Mouse (Mus musculus) intestine, embryonic 14.5 days (tissue): ENCODE data around the gene Ntng1. TPM values are rescaled to one million over a fixed set of nuclear protein-coding genes. Genes with fewer than 3 reads are reported as not detected.

Experiments
- ATAC-seq: fragments of 200-750 bp; cut with Nextera tagmentation; replicated peaks from 2 replicates; pipeline ENCODE4 v1.8.0; 2017; ENCODE audit warnings: low read depth, moderate number of reproducible peaks, moderate TSS enrichment, moderate library complexity; ENCODE audit not compliant: low FRiP score, low TSS enrichment
- DNase-seq: peaks from one replicate; pipeline ENCODE4 v3.0.0-alpha.2; 2018; ENCODE audit warnings: low spot score
- H3K27ac ChIP-seq: fragments of 300-500 bp; sonication (generic); 2 replicates; pipeline ENCODE4 v1.5.1; 2014; ENCODE audit warnings: low read depth, mild to moderate bottlenecking, control low read depth
- H3K27me3 ChIP-seq: fragments of 300-500 bp; sonication (generic); replicated peaks from 2 replicates; pipeline ENCODE4 v1.6.1; 2014; ENCODE audit warnings: low read length, control low read depth; ENCODE audit not compliant: control insufficient read depth, insufficient read depth
- H3K36me3 ChIP-seq: fragments of 300-500 bp; sonication (generic); 2 replicates; pipeline ENCODE4 v1.6.1; 2014; ENCODE audit warnings: low read length, control low read depth; ENCODE audit not compliant: control insufficient read depth, insufficient read depth
- H3K4me1 ChIP-seq: fragments of 300-500 bp; sonication (generic); replicated peaks from 2 replicates; pipeline ENCODE4 v1.6.1; 2014; ENCODE audit warnings: low read length, control low read depth, mixed read lengths; ENCODE audit not compliant: control insufficient read depth, insufficient read depth
- H3K4me2 ChIP-seq: fragments of 300-500 bp; sonication (generic); 2 replicates; pipeline ENCODE4 v1.6.1; 2014; ENCODE audit warnings: low read length
- H3K4me3 ChIP-seq: fragments of 300-500 bp; sonication (generic); 2 replicates; pipeline ENCODE4 v1.5.1; 2014; ENCODE audit warnings: low read depth, low read length, control low read depth, mixed read lengths
- H3K9ac ChIP-seq: fragments of 300-500 bp; sonication (generic); 2 replicates; pipeline ENCODE4 v1.6.1; 2014; ENCODE audit warnings: mild to moderate bottlenecking, low read length
- H3K9me3 ChIP-seq: fragments of 300-500 bp; sonication (generic); 2 replicates; pipeline ENCODE4 v1.6.1; 2016; ENCODE audit warnings: low read length, control low read depth; ENCODE audit not compliant: control insufficient read depth
- WGBS: fragments of 180-500 bp; shearing (Covaris S2); extraction: QIAGEN DNeasy Blood & Tissue Kit; methylation state at CpG from one replicate; pipeline ENCODE4 v1.1.7; 2014; 5-methylcytosine and 5-hydroxymethylcytosine counted together
- polyA plus RNA-seq: library from polyadenylated mRNA; unstranded; fragments of >200 nt; fragmentation: Nextera tagmentation; extraction: Ambion mirVana; gene quantifications from 2 replicates; pipeline ENCODE4 v1.2.1, GENCODE M21; 2014

Gene Ntng1
- polyA plus RNA-seq, 1 experiment from 2014 or later = 3.0 TPM

GRCm38 (mm10) chr3:109923788-109924187 lies 220.0 kb downstream of the Ntng1 start:
- no peak overlapping the region for H3K4me3 ChIP-seq
- WGBS = 70% methylated on average over 4 of the region's 4 CpGs

GRCm38 (mm10) chr3:109918996-109919395 lies 224.8 kb downstream of the Ntng1 start:
- DNase-seq (no peak), ATAC-seq (no peak)
- Histone ChIP-seq H3K36me3 (no peaks in the 10 kb centered on the region), H3K4me2 (no peak overlapping the region), H3K27me3 (no peaks in the 10 kb centered on the region), H3K4me1 (no peaks in the 10 kb centered on the region), H3K9ac (no peak overlapping the region), H3K27ac (no peak overlapping the region), H3K9me3 (no peaks in the 10 kb centered on the region), H3K4me3 (no peak overlapping the region)
- WGBS = 57% methylated on average over 3 of the region's 3 CpGs

More at GRCm38 (mm10) chr3:109923788-109924187, 220.0 kb downstream of the Ntng1 start:
- no peak overlapping the region for H3K4me2 ChIP-seq
- no peak overlapping the region for H3K27ac ChIP-seq
- no peak overlapping the region for H3K9ac ChIP-seq
- H3K9me3 ChIP-seq = no peaks in the 10 kb centered on the region
- H3K27me3 ChIP-seq = no peaks in the 10 kb centered on the region
- H3K36me3 ChIP-seq = no peaks in the 10 kb centered on the region
- H3K4me1 ChIP-seq = no peaks in the 10 kb centered on the region
- ATAC-seq (no peak), DNase-seq (no peak)

- Histone ChIP-seq H3K27me3 (no peaks in the 10 kb centered on the region), H3K4me3 (no peak overlapping the region), H3K9me3 (no peaks in the 10 kb centered on the region), H3K4me2 (no peak overlapping the region), H3K36me3 (no peaks in the 10 kb centered on the region), H3K27ac (no peak overlapping the region), H3K9ac (no peak overlapping the region), H3K4me1 (no peaks in the 10 kb centered on the region)
- no peak for ATAC-seq
- WGBS = 65% methylated on average over 8 of the region's 8 CpGs
- DNase-seq = no peak
Observed at GRCm38 (mm10) chr3:109917926-109918694, 225.7 kb downstream of the Ntng1 start.

GRCm38 (mm10) chr3:109917077-109917476 lies 226.7 kb downstream of the Ntng1 start:
- WGBS = 57% methylated on average over 4 of the region's 4 CpGs
- Histone ChIP-seq H3K9ac (no peak overlapping the region), H3K4me1 (no peaks in the 10 kb centered on the region), H3K27me3 (no peaks in the 10 kb centered on the region), H3K9me3 (no peaks in the 10 kb centered on the region), H3K36me3 (no peaks in the 10 kb centered on the region), H3K4me2 (no peak overlapping the region), H3K27ac (no peak overlapping the region), H3K4me3 (no peak overlapping the region)
- ATAC-seq (no peak), DNase-seq (no peak)

- no peaks in the 10 kb centered on the region for H3K9me3 ChIP-seq
- H3K36me3 ChIP-seq = no peaks in the 10 kb centered on the region
- DNase-seq (no peak), ATAC-seq (no peak)
- H3K9ac ChIP-seq = no peak overlapping the region
- no peak overlapping the region for H3K27ac ChIP-seq
- H3K4me2 ChIP-seq = no peak overlapping the region
- H3K4me3 ChIP-seq = no peak overlapping the region
- H3K27me3 ChIP-seq = no peaks in the 10 kb centered on the region
- WGBS = 79% methylated on average over 5 of the region's 5 CpGs
- no peaks in the 10 kb centered on the region for H3K4me1 ChIP-seq
Observed at GRCm38 (mm10) chr3:109914226-109914625, 229.6 kb downstream of the Ntng1 start.

- Histone ChIP-seq H3K4me1 (no peaks in the 10 kb centered on the region), H3K9me3 (no peaks in the 10 kb centered on the region), H3K4me2 (no peak overlapping the region), H3K27me3 (no peaks in the 10 kb centered on the region), H3K27ac (no peak overlapping the region), H3K36me3 (no peaks in the 10 kb centered on the region), H3K4me3 (no peak overlapping the region), H3K9ac (no peak overlapping the region)
- no peak for ATAC-seq
- WGBS = 3% methylated on average over 1 of the region's 1 CpGs
- no peak for DNase-seq
Observed at GRCm38 (mm10) chr3:109890600-109890999, 253.2 kb downstream of the Ntng1 start.

GRCm38 (mm10) chr3:109885672-109886071 lies 258.1 kb downstream of the Ntng1 start:
- H3K4me2 ChIP-seq = no peak overlapping the region
- no peak for DNase-seq
- 57% methylated on average over 4 of the region's 4 CpGs for WGBS
- no peak overlapping the region for H3K27ac ChIP-seq
- H3K4me3 ChIP-seq = no peak overlapping the region
- H3K27me3 ChIP-seq = no peaks in the 10 kb centered on the region
- no peaks in the 10 kb centered on the region for H3K9me3 ChIP-seq
- H3K36me3 ChIP-seq = no peaks in the 10 kb centered on the region
- no peaks in the 10 kb centered on the region for H3K4me1 ChIP-seq
- no peak for ATAC-seq
- H3K9ac ChIP-seq = no peak overlapping the region

GRCm38 (mm10) chr3:109879061-109879460 lies 264.8 kb downstream of the Ntng1 start:
- ATAC-seq = no peak
- Histone ChIP-seq H3K9me3 (no peaks in the 10 kb centered on the region), H3K27me3 (no peaks in the 10 kb centered on the region), H3K36me3 (no peaks in the 10 kb centered on the region), H3K9ac (no peak overlapping the region), H3K4me2 (no peak overlapping the region), H3K27ac (no peak overlapping the region), H3K4me1 (no peaks in the 10 kb centered on the region), H3K4me3 (no peak overlapping the region)
- 83% methylated on average over 4 of the region's 4 CpGs for WGBS
- no peak for DNase-seq

GRCm38 (mm10) chr3:109871986-109872385 lies 271.8 kb downstream of the Ntng1 start:
- Histone ChIP-seq H3K36me3 (no peaks in the 10 kb centered on the region), H3K4me3 (no peak overlapping the region), H3K9ac (no peak overlapping the region), H3K27me3 (no peaks in the 10 kb centered on the region), H3K9me3 (no peaks in the 10 kb centered on the region), H3K27ac (no peak overlapping the region), H3K4me1 (no peaks in the 10 kb centered on the region), H3K4me2 (no peak overlapping the region)
- DNase-seq (no peak), ATAC-seq (no peak)
- 90% methylated on average over 17 of the region's 17 CpGs for WGBS
